Mouse (Mus musculus) thymus, adult 2 months (tissue): ENCODE results near the gene Olfr221.

Source experiments
- CTCF ChIP-seq: fragments of 200-500 bp; IDR thresholded peaks from 2 replicates; pipeline ENCODE4 v1.5.1; 2012; ENCODE audit warnings: mild to moderate bottlenecking, control low read depth, low read length, moderate library complexity, borderline replicate concordance; ENCODE audit not compliant: control insufficient read depth, poor library complexity, insufficient read depth; ENCODE audit errors: extremely low read depth
- POLR2A ChIP-seq: fragments of 200-500 bp; IDR thresholded peaks from 2 replicates; pipeline ENCODE4 v1.6.1; 2012; ENCODE audit warnings: mild to moderate bottlenecking, low read length, control low read depth, moderate library complexity; ENCODE audit not compliant: control insufficient read depth, poor library complexity, insufficient read depth; ENCODE audit errors: extremely low read depth

- no peak for TF ChIP-seq CTCF
- no peak for TF ChIP-seq POLR2A
Measured at GRCm38 (mm10) chr14:51985301-51986152, 56.7 kb downstream of the Olfr221 start.
